Mouse (Mus musculus): ENCODE measurements at regions not wholly inside any gene's neighbourhood (a gene's known extent, or its start where the extent isn't known, plus 50 kb on each side); places are given as distances from the start of the nearest gene placed in this dataset.

GRCm38 (mm10) chr3:15139550-15139949 is 192.6 kb downstream of the Gm9733 start:
- TF ChIP-seq POLR2A (IDR thresholded peaks at IDR 0.05; ENCODE audit: control insufficient read depth, low read depth, low read length) (no peak), CTCF (IDR thresholded peaks at IDR 0.05; ENCODE audit: control insufficient read depth, insufficient read depth, insufficient replicate concordance, low read depth, low read length) (no peak)
- Histone ChIP-seq H3K36me3 (ENCODE audit: control insufficient read depth, insufficient read depth, low read length) (no peaks in the 10 kb centered on the region), H3K27ac (ENCODE audit: control insufficient read depth, insufficient read depth, low read depth, low read length) (no peak overlapping the region), H3K4me3 (ENCODE audit: control insufficient read depth, low read depth, low read length) (no peak overlapping the region), H3K27me3 (ENCODE audit: control insufficient read depth, insufficient read depth, low read length) (no peaks in the 10 kb centered on the region), H3K4me1 (ENCODE audit: control insufficient read depth, insufficient read depth, low read length) (no peaks in the 10 kb centered on the region)

- no peaks in the 10 kb centered on the region for H3K27me3 ChIP-seq (ENCODE audit: control insufficient read depth, insufficient read depth, low read length)
- H3K36me3 ChIP-seq (ENCODE audit: control insufficient read depth, insufficient read depth, low read length): no peaks in the 10 kb centered on the region
- TF ChIP-seq POLR2A (IDR thresholded peaks at IDR 0.05; ENCODE audit: control insufficient read depth, low read depth, low read length): no peak
- no peak for TF ChIP-seq CTCF (IDR thresholded peaks at IDR 0.05; ENCODE audit: control insufficient read depth, insufficient read depth, insufficient replicate concordance, low read depth, low read length)
- H3K4me3 ChIP-seq (ENCODE audit: control insufficient read depth, low read depth, low read length): no peak overlapping the region
- H3K4me1 ChIP-seq (ENCODE audit: control insufficient read depth, insufficient read depth, low read length): no peaks in the 10 kb centered on the region
- H3K27ac ChIP-seq (ENCODE audit: control insufficient read depth, insufficient read depth, low read depth, low read length): no peak overlapping the region
Observed at GRCm38 (mm10) chr3:15153710-15154109, 178.4 kb downstream of the Gm9733 start.

- H3K4me3 ChIP-seq (ENCODE audit: control insufficient read depth, low read depth, low read length): no peak overlapping the region
- no peaks in the 10 kb centered on the region for H3K4me1 ChIP-seq (ENCODE audit: control insufficient read depth, insufficient read depth, low read length)
- no peaks in the 10 kb centered on the region for H3K36me3 ChIP-seq (ENCODE audit: control insufficient read depth, insufficient read depth, low read length)
- no peak for TF ChIP-seq CTCF (IDR thresholded peaks at IDR 0.05; ENCODE audit: control insufficient read depth, insufficient read depth, insufficient replicate concordance, low read depth, low read length)
- TF ChIP-seq POLR2A (IDR thresholded peaks at IDR 0.05; ENCODE audit: control insufficient read depth, low read depth, low read length): no peak
- H3K27me3 ChIP-seq (ENCODE audit: control insufficient read depth, insufficient read depth, low read length): no peaks in the 10 kb centered on the region
- no peak overlapping the region for H3K27ac ChIP-seq (ENCODE audit: control insufficient read depth, insufficient read depth, low read depth, low read length)
Observed at GRCm38 (mm10) chr3:15154153-15154552, 177.9 kb downstream of the Gm9733 start.

- Histone ChIP-seq H3K27me3 (ENCODE audit: control insufficient read depth, insufficient read depth, low read length) (no peaks in the 10 kb centered on the region), H3K4me3 (ENCODE audit: control insufficient read depth, low read depth, low read length) (no peak overlapping the region), H3K36me3 (ENCODE audit: control insufficient read depth, insufficient read depth, low read length) (no peaks in the 10 kb centered on the region), H3K27ac (ENCODE audit: control insufficient read depth, insufficient read depth, low read depth, low read length) (no peak overlapping the region), H3K4me1 (ENCODE audit: control insufficient read depth, insufficient read depth, low read length) (no peaks in the 10 kb centered on the region)
- no peak for TF ChIP-seq CTCF (IDR thresholded peaks at IDR 0.05; ENCODE audit: control insufficient read depth, insufficient read depth, insufficient replicate concordance, low read depth, low read length)
- TF ChIP-seq POLR2A (IDR thresholded peaks at IDR 0.05; ENCODE audit: control insufficient read depth, low read depth, low read length): no peak
Observed at GRCm38 (mm10) chr3:15156681-15157080, 175.4 kb downstream of the Gm9733 start.

GRCm38 (mm10) chr3:15157842-15158241 is 174.3 kb downstream of the Gm9733 start:
- H3K27me3 ChIP-seq (ENCODE audit: control insufficient read depth, insufficient read depth, low read length): no peaks in the 10 kb centered on the region

GRCm38 (mm10) chr3:15158926-15159325 is 173.2 kb downstream of the Gm9733 start:
- TF ChIP-seq CTCF (IDR thresholded peaks at IDR 0.05; ENCODE audit: control insufficient read depth, insufficient read depth, insufficient replicate concordance, low read depth, low read length) (no peak), POLR2A (IDR thresholded peaks at IDR 0.05; ENCODE audit: control insufficient read depth, low read depth, low read length) (no peak)
- Histone ChIP-seq H3K4me1 (ENCODE audit: control insufficient read depth, insufficient read depth, low read length) (no peaks in the 10 kb centered on the region), H3K4me3 (ENCODE audit: control insufficient read depth, low read depth, low read length) (no peak overlapping the region), H3K27ac (ENCODE audit: control insufficient read depth, insufficient read depth, low read depth, low read length) (no peak overlapping the region), H3K27me3 (ENCODE audit: control insufficient read depth, insufficient read depth, low read length) (no peaks in the 10 kb centered on the region), H3K36me3 (ENCODE audit: control insufficient read depth, insufficient read depth, low read length) (no peaks in the 10 kb centered on the region)

More at GRCm38 (mm10) chr3:15157842-15158241, 174.3 kb downstream of the Gm9733 start:
- no peaks in the 10 kb centered on the region for H3K4me1 ChIP-seq (ENCODE audit: control insufficient read depth, insufficient read depth, low read length)
- H3K4me3 ChIP-seq (ENCODE audit: control insufficient read depth, low read depth, low read length): no peak overlapping the region
- H3K27ac ChIP-seq (ENCODE audit: control insufficient read depth, insufficient read depth, low read depth, low read length): no peak overlapping the region
- no peaks in the 10 kb centered on the region for H3K36me3 ChIP-seq (ENCODE audit: control insufficient read depth, insufficient read depth, low read length)
- TF ChIP-seq CTCF (IDR thresholded peaks at IDR 0.05; ENCODE audit: control insufficient read depth, insufficient read depth, insufficient replicate concordance, low read depth, low read length): no peak
- no peak for TF ChIP-seq POLR2A (IDR thresholded peaks at IDR 0.05; ENCODE audit: control insufficient read depth, low read depth, low read length)

- H3K27me3 ChIP-seq (ENCODE audit: control insufficient read depth, insufficient read depth, low read length): no peaks in the 10 kb centered on the region
- H3K4me1 ChIP-seq (ENCODE audit: control insufficient read depth, insufficient read depth, low read length): no peaks in the 10 kb centered on the region
- H3K36me3 ChIP-seq (ENCODE audit: control insufficient read depth, insufficient read depth, low read length): no peaks in the 10 kb centered on the region
- TF ChIP-seq CTCF (IDR thresholded peaks at IDR 0.05; ENCODE audit: control insufficient read depth, insufficient read depth, insufficient replicate concordance, low read depth, low read length): no peak
- TF ChIP-seq POLR2A (IDR thresholded peaks at IDR 0.05; ENCODE audit: control insufficient read depth, low read depth, low read length): no peak
- no peak overlapping the region for H3K27ac ChIP-seq (ENCODE audit: control insufficient read depth, insufficient read depth, low read depth, low read length)
- H3K4me3 ChIP-seq (ENCODE audit: control insufficient read depth, low read depth, low read length): no peak overlapping the region
Observed at GRCm38 (mm10) chr3:15159965-15160714, 172.0 kb downstream of the Gm9733 start.

All from testis, adult 2 months (tissue).